Mouse (Mus musculus) cerebellum, postnatal 36 days (tissue): ENCODE results near the gene Itga5.

Source experiments
- DNase-seq, 2 experiments: peaks; one replicate each; pipeline ENCODE4 v3.0.0; 2021 to 2022; ENCODE audit warnings: mixed read lengths in 2 of 2

The Itga5 gene

DNA sequence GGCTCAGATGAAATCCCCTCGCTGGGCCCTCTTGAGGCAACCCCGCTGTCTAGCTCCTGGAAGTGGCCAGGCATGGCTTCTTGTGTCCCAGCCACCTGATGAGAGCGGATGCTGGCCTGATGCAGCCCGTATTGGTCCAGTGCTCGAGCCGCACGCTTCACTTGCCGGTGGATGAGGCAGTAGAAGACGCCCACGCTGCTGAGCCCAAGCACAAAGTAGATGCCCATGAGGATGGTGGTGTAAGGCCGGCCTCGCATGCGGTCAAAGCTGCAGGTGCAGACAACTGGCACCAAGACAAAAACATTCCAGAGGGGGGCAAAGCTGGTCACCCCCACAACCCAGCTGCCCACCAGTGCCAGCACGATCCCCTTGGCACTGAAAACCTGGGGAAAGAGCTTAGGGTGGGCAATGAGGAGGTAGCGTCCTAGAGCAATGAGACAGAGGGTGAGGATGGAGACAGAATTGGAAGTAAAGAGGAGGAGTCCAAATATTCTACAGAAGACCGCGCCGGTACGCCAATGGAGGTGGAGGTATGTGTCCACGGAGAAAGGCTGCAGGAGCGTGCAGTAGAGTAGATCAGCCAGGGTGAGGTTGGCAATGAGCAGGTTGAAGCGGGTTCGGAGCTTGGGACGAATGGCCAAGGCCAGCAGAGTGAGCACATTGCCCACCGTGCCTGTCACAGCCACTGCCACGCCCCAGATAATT is 57.5 kb downstream of the Itga5 start:
- DNase-seq = no peak

DNA sequence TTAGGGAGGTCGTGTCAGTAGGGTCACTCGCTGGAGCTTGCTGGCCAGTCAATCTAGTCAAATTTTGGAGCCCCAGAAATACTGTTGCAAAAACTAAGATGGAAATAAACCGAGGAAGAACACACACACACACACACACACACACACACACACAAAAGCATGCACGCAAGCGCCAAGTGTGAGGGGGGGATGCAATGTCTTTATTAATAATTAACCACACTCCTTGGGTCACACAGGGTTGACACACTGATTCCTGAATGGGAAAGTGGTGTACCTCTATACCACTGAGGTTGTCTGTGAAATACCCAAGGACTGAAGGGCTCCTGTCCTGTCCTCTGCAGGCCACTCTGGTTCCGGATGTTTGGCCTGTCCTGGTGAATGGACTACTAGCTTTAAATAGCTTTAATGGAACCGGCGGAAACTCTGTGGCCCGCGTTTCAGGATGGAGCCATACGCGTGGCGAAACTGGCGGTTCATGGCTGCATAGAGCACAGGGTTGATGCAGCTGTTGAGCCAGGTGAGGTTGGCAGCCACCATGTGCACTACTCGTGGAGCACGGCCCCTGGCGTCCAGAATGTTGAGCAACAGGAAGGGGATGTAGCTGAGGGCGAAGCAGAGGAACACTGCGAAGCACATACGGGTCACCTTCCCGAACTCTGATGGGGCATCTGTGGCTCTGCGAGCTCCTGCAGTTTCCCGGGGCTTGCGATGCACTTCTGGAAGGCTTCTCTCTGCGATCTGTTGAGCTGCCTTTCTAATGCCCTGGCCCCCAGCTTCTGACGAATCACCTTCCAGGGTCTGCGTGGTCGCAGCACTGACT is 58.3 kb downstream of the Itga5 start:
- DNase-seq = no peak

DNA sequence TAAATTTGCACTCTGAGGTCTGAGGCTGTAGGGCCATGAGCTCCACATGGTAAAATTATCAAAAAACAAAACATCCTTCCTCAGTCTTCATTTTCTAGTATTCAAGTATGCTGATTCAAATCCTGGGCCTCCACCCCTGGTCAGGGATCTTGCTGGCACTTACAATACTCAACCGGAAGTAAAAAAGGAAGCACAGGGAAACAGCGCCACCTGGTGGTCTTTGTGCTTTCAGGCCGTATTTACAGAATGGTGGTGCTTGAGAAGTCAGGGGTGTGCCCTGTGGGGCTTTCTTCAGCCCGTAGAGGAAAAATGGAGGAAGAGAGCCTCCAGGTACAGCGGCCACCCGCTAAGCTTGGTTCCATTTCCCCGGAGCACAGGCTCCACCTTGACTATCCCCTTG is 59.4 kb downstream of the Itga5 start:
- peak; percentile 90 to 96 for DNase-seq

DNA sequence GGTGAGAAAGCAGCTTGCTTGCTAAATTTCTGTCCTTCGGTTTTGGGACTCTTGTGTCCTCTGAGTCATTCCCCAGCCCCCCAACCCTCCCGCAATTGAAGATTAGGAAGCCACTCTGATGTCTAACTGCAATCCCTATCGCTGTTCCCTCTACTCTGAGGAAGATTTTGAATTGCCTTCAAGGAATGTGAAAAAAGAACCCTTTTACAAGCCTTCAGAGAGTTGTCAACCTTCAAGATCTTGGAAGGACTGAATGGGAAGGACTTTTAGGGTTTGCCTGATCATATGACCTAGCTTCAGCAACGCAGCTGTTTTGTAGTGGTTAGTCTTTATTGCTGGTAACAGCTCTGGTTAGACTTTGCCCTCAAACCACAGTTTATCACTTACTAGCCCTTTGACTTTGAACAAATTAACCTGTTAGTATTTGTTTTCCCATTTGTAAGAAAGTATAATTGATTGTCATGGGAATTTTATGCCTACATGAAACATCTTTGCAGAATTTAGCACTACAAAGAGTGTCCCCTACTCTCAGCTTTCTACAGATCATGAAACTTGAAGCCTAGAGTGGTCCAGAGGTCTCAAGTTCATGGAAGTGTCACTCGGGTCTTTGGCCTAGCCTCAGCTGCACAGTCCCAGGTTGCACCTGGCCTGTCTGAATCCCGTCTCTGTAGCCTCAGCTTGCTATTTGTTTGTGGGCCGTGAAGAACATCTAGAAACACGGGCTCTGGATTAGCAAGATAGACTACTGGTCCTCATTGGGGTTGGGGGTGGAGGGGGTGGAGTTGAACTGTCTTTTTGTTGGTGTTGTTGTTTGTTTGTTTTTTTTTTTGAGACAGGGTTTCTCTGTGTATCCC is 60.5 kb downstream of the Itga5 start:
- DNase-seq = no peak

DNA sequence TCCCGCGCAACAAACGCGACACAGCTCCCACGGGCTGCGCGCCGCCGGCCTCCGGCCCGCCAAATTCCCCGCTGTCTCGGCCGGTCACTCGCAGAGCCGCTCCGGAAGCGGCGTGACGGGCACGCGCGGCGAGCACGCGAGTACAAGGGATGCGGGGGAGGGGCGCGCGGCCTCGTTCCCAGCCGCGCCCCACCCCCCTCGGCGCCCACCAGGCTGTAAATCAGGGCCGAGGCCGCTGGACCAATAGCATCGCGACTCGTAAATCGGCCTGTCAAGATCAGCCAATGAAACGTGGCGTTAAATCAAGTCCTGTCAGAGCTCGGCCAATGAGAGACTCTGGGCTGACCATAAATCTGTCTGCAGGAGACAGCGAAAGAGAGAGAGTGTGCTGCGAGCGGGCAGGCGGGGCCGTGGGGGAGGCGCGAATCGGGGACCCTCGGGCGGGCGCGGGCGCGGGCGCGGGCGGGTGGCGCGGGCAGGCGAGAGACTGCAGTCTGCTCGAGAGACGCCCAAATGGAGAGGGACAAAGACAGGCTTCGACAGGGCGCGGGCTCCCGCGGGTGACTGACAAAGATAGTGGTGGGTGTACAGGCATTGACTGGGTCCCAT is 61.4 kb downstream of the Itga5 start:
- DNase-seq = peak; percentile 96 to 97

DNA sequence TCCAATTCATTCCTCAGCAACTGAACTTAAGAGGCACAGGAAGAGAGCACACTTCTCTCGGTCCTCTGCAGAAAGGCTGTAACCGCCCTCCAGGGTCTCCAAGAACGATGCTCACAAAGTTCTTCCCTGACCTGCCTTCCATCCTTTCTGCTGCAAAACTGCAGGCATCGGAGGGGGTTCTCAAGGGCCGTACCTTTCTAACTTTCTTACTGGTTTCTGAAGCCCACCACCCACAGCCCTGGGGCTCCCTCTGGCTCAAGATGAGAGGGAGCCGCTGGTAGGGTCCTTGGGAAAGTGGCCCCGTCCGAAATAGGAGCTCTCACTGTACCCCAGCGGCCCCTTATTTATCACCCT is 62.0 kb downstream of the Itga5 start:
- DNase-seq = no peak

DNA sequence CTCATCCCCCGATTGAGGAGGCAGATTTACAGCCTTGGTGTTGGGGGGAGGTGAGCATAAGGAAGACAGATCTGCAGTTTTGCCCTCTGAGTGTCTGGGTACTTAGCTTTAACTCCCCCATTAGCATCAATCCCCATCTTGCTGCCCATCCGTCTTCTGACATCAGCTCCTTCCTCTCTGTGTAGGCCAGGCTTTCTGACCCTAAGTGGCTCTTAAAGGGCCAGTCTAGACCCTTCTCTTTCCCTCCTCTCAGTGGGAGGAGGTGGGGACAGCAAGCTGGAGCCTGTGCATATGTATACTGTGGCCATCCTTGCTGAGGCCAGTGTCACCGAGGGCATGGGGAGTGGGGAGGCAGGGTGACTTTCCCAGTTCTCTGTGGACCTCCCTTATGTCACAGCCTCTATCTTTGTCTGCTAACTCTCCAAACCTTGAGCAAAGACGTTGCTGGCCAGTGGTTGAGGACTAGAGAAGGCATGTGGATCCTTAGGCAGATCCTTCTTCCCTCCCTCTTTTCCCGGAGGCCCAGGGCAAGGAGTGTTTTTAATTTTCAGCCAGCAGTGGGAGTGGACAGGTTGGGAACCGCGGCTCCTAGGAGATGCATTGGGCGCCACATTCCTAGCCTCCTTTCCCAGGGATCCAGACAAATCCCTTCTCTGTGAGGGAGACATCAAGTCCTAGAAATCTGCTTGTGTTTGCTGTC is 62.5 kb downstream of the Itga5 start:
- DNase-seq = peak in 1 of 2 experiments; percentile 37

DNA sequence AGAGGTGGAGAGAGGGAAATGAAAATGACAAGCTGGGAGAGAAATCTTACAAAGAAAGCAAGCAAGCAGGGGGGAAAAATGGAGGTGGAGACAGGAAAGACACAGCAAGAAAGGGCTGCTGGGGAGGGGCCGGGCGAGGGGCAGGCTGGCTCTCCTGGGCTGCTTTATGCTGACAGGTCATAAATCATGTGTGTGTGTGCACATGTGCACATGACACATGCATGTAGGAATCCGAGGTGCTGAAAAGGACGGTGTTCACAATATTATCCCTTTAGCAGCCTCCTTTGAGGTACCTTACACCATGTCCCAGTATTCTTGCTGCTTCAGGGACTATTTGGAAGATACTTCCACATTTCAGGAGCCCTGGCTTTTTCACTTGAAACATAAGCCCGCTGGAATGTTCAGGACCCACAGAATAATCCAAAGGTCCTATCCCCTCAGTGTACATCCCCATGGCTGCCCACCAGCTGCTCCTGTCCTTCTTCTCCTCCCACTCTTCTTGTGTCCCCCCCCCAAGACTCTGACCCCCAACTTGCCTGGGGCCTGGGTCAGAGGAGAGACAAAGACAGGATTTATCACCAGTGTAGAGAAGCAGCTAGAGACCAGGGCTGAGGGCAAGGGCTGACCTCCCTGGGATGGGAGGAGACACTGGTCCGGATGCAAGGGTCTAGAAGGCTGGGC is 64.1 kb downstream of the Itga5 start:
- DNase-seq = no peak

DNA sequence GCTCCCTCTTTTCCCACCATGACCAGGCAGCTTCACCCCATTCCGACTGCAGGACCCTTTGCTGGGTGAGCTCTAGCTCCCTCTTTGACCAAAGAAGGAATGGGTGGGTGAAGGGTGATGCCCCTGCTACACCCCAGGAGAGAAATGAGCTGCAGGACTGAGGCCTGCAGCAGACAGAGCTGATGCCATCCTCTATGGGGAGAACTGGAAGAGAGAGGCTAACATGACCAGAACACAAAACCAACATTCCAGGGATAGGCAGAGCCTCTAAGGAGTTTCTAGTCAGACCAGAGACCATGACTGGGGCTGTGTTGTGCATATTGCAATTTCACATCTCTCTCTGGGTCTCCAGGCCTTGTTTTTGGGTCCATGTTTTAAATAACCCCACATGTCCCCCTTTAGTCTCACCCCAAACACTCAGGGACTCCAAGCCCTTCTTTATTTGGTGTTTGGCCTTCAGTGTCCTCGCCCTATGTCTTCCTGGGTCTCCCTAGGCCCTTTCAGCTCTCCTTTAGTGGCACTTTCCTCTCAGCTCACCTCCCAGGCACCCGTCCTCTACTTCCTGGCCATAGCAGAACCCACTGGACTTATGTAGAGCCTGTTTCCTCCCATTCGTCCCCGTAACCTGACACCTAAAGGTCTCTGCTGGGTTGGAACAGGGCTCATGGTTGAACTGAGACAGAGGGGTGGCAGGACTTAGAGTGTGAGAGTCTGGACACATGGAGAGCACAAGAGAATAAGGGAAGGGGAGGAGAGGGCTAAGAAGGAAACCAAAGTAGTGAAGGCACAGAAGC is 64.8 kb downstream of the Itga5 start:
- DNase-seq = no peak

DNA sequence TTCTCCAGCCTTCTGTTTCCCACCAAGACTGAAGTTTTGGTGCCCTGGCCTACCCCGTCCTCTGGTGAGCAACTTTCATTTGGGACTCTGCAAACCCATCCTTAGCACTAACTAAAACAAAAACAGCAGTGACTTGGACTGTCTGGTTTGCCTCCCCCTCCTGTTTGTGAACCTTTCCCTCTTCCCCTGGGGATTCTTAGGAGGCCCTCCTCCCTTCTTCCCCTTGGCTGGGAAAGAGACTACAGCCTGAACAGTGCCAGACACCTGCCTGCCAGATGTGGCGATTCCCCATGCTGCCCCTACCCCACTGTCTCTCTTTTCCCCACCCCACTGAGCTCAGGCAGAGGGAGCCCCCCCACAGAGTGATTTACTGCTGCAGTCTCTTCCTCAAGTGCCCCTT is 65.5 kb downstream of the Itga5 start:
- no peak for DNase-seq

DNA sequence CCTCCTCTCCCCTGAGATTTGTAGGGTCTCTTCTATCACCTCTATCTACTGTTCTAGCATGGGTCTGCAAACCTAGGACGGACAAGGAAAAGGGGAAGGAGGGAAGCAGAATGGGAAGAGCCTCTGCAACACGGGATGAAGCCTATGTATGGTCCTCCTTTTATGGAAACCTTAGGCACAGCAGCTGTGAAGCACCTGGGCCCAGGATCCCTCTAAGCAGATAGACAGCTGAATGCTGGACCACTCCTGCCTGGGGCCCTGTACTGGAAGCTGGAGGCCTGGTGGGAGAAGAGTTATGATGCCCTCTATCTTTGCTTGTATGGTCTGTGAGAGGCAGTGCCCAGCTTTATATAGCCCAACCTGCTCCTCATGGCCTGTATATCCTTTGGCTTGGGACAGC is 66.0 kb downstream of the Itga5 start:
- no peak for DNase-seq

DNA sequence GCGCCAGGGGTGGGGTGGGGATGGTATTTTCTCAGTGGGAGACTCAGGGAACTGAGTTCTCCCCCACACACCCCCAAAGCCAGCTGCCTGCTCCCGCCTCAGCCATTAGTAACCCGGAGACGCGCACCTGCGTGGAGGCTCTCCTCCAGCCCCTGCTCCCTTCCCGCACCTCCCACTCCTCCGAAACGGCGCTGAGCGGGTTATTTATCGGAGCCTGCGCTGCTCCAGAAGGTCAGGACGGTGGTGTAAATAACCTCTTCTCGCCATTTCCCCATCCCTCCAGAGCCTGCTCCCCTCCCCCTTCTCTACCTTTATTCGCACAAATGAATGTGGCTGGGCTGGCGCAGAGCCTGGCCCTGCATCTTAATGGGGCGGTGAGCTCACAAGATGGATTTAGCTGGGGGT is 66.5 kb downstream of the Itga5 start:
- peak; percentile 48 to 60 for DNase-seq

DNA sequence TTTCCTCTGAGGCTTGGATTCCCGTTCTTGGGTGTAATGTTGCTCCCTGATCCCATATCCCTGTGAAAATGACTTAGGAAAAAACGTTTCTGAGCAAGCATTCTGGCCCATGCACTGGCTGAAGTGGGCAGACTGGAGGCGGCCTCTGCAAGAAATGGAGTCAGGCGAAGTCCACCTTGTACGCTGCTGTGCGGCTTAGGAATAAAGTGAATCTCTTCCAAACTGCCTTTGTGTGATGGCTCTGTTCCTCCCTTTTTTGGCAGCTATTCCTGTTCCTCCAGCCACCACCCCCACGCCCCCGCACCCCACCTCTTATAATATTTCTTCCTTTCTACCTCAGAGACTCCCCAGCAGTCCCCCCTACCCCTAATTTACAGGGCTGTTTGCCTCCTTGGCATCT is 66.9 kb downstream of the Itga5 start:
- no peak for DNase-seq

DNA sequence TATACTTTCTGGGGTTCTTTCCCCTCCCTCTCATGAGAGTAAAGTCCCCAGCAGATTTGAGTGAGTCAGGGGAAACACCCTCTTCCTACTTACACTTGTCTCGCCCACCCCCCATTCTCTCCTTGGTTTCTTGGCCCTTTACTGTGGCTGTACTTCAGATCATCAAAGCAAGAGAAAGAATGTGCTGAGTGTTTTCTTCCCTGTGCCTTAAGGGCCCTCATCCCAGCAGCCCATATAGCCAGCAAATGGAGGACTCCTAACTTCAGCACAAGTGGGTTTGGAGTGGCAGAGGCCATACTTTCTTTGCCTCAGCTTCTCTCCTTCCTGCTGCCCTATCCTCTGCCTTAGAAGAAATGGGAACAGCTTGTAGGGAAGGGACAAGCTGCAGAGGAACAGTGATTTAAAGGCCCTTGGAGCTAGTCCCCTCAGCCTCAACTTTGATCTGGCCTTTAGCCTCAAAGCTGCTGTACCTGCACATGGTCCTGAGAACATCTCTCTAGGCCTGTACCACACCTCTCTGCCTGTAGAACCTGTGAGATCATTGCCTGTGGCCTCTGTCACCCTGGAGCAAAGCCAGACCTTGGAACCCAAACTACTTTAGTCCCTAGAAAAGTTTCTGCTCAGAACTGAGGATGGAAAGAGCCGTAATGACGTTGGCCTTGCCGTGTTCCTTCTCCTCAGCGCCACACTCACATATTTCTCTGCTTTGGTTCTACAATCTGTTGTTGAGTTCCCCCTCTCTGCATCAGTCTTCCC is 67.5 kb downstream of the Itga5 start:
- DNase-seq = no peak

DNA sequence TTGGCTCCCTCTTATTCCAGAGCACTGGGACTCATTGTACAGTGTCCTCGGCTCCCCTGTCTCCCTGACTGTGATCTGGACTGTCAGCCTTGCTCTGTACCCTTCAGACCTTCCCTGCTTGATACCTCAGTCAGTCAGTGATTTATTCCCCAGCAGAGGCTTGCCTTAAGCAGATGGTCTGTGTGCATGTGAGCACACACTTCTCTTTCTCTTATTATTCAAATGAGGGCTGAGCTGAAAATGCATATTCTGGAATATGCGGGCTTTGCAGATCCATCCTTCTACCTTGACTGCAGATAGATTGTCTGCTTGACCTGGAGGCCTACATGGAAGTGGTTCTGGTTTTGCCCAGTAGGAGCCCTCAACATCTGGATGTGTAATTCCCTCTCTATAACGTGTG is 68.5 kb downstream of the Itga5 start:
- DNase-seq = no peak

DNA sequence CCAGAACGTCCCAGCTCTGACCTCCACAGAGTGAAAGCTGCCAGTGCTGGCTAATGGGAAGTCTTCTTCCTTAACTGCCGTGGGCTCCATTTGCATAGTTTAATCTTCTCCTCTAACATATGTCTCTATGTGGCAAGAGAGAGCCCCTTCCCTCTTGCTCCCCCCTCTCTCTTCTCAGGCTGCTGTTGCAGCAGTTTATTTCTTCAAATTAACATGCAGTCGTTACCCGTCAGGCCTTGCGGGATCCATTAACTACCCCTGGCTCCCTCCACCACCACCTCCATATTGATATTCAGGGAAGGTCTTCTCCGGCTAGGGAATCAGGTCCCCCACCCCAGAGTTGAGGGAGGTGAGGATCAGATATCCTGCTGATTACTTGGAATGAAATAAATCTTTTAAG is 69.2 kb downstream of the Itga5 start:
- DNase-seq = no peak

DNA sequence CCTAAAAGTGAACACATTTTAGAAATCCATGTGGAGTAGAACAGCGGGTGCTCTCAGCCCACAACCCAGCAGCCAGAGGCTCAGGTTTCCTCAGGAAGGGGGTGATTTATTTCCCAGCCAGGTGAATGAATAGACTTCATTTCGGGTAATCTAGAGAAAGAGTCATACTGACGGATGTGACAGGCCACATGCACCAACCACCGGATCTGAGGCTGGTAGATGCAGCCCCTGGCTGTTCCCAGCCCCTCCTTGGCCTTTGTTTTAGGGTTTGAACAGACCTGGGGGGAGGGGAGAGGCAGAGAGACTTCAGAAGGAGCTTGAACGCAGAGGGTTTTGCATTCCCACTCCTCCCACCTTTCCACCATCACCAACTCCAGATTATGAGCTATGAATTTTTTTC is 70.7 kb downstream of the Itga5 start:
- DNase-seq = no peak

DNA sequence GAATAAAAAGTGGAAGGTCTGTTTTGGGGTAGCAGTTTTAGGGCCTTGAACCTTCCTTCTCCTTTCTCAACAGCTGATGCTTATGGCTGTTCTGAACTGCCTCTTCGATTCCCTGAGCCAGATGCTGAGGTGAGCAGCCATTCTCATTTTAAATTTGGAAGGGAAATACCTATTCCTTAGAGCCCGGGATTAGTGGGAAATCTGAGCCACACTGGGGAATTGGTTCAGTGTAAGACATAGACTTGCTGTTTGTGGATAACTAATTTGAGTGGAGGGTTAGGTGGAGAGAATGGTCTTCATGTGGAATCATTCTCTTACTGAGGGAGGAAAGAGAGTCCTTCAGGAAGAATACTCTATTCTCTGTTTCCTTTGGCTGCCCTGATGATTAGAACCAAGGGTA is 71.9 kb downstream of the Itga5 start:
- no peak for DNase-seq
